Mouse (Mus musculus) left cerebral cortex, adult 8-10 months (tissue): ENCODE data around the gene Kcnh3. TPM values are rescaled to one million over a fixed set of nuclear protein-coding genes. Genes with fewer than 3 reads are reported as not detected.

Experiments
- DNase-seq, 2 experiments: peaks; one replicate each; pipeline ENCODE4 v3.0.0; 2022; ENCODE audit warnings: low spot score in 2 of 2
- total RNA-seq, 4 experiments: library from RNA; stranded (reverse); gene quantifications; 2 replicates each; pipeline ENCODE4 v1.2.4; 2022

Kcnh3 gene
- 100 to 1,000 TPM; 141 to 172 (median 154) TPM for total RNA-seq

GRCm38 (mm10) chr15:99224208-99224911, at the start of gene Kcnh3:
Kcnh3 (plus strand) TSS chr15:99224861.
- peak; percentile 55 to 78 for DNase-seq

GRCm38 (mm10) chr15:99179639-99180038, 45.0 kb upstream of the Kcnh3 start:
- DNase-seq: no peak

- DNase-seq: no peak
Observed at GRCm38 (mm10) chr15:99184217-99184914, 40.3 kb upstream of the Kcnh3 start.

GRCm38 (mm10) chr15:99194358-99194757, 30.3 kb upstream of the Kcnh3 start:
- no peak for DNase-seq

- DNase-seq: no peak
Observed at GRCm38 (mm10) chr15:99195043-99195442, 29.6 kb upstream of the Kcnh3 start.

- no peak for DNase-seq
Observed at GRCm38 (mm10) chr15:99198761-99199160, 25.9 kb upstream of the Kcnh3 start.

- no peak for DNase-seq
Observed at GRCm38 (mm10) chr15:99205959-99206358, 18.7 kb upstream of the Kcnh3 start.

GRCm38 (mm10) chr15:99213183-99213582, 11.5 kb upstream of the Kcnh3 start:
- no peak for DNase-seq

GRCm38 (mm10) chr15:99214941-99215340, 9.7 kb upstream of the Kcnh3 start:
- no peak for DNase-seq

- DNase-seq: no peak
Observed at GRCm38 (mm10) chr15:99215741-99216463, 8.8 kb upstream of the Kcnh3 start.

GRCm38 (mm10) chr15:99217630-99218029, 7.0 kb upstream of the Kcnh3 start:
- DNase-seq: no peak

GRCm38 (mm10) chr15:99221315-99221952, 3.2 kb upstream of the Kcnh3 start:
- DNase-seq: no peak

- no peak for DNase-seq
Observed at GRCm38 (mm10) chr15:99222794-99223584, 1.7 kb upstream of the Kcnh3 start.

- DNase-seq: peak; percentile 56 to 81
Observed at GRCm38 (mm10) chr15:99223585-99224207, 965 bp upstream of the Kcnh3 start.

- DNase-seq: peak in 1 of 2 experiments; percentile 79
Observed at GRCm38 (mm10) chr15:99225081-99225810, 585 bp downstream of the Kcnh3 start.

- DNase-seq: no peak
Observed at GRCm38 (mm10) chr15:99226090-99226489, 1.4 kb downstream of the Kcnh3 start.

- DNase-seq: no peak
Observed at GRCm38 (mm10) chr15:99231998-99232397, 7.3 kb downstream of the Kcnh3 start.

GRCm38 (mm10) chr15:99233719-99234118, 9.1 kb downstream of the Kcnh3 start:
- DNase-seq: no peak

- no peak for DNase-seq
Observed at GRCm38 (mm10) chr15:99234326-99235010, 9.8 kb downstream of the Kcnh3 start.
